Mouse (Mus musculus) adrenal gland, adult (tissue): ENCODE data around the gene Hectd1.
A peak's percentile ranks its signal among the peaks of the same experiment; 100 is the strongest.

ENCODE experiments used
- DNase-seq, 2 experiments: peaks; one replicate each; pipeline ENCODE4 v3.0.0; 2022 to 2023; ENCODE audit warnings: low spot score in 1 of 2; ENCODE audit not compliant: inconsistent age in 2 of 2

Hectd1 gene

DNA sequence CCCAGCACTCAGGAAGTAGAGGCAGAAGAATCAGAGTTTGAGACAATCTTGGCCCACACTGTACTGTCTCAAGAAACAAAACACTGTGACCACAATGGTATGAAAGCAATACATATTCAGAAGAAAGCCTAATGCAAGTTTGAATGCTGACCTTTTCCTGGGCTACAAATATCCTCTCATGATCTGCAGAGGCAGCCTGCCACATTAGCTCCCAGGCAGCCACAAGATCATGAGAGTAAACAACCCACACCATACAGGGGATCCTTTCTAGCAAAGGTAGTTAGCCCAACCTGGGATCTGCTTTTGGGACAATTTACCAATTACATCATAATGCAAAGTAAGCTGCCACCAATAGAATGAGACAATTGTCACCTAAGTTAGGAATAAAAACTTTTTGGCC, 18.8 kb downstream of the Hectd1 start:
- DNase-seq = no peak

DNA sequence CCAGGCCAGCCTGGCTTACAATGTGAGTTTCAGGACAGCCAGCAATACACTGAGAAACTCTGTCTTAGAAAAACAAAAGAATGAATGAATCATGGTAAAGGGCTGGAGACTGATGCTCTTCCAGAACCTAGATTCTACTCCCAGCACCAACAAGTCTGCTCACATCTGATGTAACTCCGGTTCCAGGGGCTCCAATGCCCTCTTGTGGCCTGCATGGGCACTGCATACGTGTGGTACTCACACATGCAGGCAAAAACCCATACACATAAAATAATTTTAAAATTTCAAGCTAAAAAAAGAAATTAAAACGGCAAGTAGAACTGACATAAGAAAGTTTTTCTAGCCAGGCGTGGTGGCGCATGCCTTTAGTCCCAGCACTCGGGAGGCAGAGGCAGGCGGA, 44.5 kb downstream of the Hectd1 start:
- peak in 1 of 2 experiments; percentile 42 for DNase-seq

DNA sequence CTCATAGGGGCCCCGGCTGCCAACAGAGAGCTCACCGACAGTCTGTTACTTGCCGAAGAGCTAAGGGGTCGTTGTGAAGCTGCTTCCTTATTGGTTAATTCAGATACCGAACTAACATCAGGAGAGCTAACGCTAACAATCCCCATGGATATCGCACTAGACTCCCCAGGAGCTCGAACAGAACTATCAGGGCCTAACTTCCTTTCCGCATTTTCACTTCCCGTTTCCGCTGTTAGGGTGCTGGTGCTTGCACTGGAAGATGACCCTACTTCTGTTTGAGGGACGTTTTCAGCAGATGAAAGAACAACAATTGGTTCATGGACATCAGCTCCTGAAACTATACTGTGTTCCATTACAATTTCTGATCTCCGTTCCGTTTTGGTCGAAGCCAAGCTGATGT, 60.6 kb downstream of the Hectd1 start:
- DNase-seq = no peak

DNA sequence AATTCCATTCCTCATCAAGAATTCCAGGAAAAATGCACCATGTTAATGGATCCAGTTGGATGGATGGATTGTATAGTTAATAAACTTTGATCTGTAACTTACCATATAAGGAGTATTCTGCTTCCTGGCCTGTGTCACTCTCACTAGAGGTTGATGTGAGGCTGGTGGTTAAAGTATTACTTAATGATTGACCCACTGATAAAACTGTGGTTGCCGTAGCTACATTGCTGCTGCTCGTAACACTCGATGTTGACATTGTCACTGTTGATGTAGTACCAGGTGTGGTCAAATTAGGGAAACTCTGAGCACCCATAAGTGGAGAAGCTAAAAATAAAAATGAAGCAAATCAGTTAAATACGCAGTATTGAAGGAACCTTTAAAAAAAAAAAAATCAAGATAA, 61.9 kb downstream of the Hectd1 start:
- no peak for DNase-seq

DNA sequence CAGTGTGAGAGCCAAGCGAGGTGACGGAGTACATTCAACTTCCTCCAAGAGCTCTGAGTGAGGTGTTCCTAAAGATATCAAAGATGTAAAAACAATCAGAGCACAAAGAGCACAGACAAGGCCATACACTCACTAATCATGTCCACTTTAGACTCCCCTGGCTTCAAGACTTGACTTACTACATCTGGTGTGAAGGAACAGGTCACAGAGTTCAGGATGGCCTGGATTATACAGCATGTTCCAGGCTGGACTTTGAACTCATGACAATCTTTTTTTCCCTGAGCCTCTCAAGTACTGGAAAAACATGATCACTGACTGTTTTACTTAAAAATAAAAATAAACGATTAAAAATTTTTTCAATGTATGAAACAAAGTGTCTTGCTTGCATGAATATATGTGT, 70.0 kb downstream of the Hectd1 start:
- no peak for DNase-seq

DNA sequence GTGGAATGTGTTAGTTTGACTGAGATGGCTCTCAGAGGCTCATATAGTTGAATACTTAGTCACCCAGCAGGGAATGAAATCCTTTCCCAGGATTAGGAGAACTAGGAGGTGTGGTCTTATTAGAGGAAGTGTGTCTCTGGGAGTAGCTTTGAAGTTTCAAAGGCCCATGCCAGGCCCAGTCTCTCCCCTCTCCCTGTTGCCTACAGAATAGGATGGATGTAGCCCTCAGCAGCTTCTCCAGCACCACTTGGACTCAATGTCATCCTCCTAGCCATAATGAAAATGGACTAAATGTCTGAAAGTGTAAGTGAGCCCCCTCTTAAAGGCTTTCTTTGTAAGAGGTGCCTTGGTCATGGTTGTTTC, 72.8 kb downstream of the Hectd1 start:
- DNase-seq = no peak

DNA sequence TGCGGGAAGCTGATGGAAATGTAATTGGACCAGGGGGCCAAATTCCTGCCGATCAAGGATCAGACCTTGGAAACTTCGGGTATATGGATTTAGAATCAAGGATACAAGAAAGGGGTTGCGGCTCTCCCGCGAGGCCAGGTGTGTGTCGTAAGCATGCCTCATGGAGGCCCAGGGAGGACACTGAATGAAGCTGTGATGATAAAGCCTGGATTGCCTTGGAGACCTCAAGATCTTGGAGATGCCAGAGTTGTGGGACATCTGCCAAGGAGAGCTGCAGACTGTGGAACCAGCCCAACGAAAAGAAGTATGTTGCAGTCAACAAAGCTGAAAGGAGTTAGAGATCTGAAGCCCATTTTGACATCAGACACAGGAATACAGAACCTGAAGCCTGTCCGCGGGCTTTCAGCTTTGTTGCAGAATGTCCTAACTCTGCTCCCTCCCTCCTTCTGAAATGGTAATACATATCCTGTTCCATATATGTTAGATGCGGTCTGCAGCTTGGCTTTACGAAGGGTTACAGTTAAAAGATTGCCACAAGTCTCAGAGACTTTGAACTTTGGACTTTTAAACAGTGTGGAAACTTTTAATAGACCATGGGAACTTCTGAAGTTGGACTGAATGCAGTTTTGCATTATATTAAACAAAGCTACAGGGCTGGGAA, 73.3 kb downstream of the Hectd1 start:
- no peak for DNase-seq

DNA sequence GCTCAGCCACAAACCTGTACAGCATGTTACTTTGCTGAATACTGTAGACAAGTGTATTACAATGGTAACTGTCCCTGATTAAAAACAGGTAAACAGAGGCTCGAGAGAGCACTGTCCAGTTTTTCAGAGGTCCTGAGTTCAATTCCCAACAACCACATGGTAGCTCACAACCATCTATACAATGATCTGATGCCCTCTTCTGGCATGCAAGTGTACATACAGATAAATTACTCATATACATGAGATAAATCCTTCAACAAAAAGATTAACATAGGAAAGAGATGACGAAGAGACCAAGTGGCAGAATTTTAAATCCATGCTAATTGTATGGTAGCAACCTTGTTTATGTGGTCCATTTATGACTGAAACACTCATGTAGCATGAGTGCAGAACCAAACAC, 82.0 kb downstream of the Hectd1 start:
- no peak for DNase-seq

DNA sequence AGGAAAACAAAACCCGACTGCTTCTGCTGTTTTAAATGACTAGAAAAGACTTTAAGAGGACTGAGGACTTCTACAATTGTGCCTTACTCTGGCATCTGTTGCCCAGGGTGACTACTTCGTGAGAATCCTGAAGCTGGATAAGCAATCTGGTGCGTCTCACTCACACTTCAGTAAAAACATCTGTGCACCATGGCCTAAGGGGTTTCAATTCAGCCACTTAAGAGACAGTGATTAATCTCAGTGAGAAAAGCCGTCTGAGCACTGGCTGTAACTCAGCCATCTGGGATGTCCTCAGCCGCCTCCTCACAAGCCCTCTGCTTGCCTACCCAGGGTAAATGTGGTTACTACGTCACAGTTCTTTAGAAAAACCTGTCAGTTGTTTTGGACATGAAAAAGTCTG, 84.4 kb downstream of the Hectd1 start:
- no peak for DNase-seq

DNA sequence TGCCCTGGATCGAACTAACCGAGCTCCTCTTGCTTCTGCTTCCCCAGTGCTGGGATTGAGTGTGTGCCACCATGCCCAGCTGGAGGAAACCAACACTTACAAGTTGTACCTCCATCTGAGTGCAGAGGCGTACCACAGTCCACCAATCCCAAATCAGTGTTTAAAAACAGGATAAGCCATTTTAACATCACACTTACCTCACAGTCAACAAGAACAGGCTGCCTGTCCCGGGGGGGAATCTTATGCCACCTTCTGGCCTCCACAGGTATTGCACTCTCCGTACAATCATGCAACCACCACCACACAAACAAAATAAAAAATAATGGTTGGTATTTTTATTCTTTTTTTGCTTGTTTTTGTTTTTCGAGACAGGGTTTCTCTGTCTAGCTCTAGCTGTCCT, 87.6 kb downstream of the Hectd1 start:
- peak; percentile 38 to 69 for DNase-seq

DNA sequence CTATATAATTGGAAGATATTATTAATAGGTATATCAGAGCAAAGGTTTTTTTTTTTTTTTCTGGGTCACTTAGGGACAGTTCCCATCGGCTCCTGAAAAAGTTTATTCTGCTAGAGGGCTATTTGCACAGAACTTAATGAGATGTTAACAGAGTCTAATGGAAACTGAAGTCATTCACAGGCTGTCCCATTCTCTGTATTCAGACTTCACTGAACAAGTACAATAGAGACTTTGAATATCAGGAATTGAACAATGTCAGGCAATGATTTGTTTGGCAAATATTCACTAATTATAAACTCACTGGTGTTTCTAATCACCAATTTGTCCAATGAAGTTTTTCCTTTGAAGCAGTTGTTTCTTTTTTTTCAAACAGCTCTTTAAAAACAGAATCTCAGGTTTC, 92.5 kb downstream of the Hectd1 start:
- no peak for DNase-seq

DNA sequence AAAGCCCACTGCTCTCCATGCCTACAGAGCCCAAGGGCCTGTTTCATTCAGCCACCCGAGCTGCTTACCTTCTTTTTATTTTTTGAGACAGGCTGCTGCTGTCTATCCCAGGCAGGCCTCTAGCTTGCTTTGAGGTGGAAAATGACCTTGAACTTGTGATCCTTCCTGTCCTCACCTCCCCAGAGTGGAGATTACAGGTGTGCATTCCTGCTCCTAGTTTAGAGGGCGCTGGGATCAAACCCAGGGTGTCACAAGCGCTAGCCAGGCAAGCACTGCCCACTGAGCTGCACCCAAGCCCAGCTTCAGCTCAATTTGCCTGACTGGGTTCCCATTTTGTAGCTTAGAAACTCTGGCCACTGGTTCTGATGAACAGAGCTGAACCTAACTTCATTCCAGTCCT, 93.0 kb downstream of the Hectd1 start:
- DNase-seq = no peak

DNA sequence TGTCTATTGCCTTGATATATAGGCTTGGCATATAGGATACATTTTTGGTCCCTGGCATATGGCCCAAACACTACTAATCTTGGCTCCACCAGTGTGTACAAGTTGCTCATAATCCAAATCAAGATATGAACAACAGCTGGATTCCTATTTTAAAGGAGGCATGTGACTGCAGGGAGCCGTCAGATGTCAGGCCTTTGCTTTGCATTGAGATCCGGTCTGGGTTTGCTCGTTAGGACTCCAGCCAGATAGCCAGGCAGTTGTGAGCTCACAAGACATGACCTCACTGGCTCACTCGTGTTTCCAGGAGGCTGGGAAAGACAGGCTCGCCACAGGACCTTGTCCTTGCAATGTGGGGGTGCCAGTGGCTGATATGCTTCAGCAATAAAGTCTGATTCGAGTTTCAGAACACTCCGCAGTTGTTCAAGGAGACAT, 93.5 kb downstream of the Hectd1 start:
- peak; percentile 39 to 77 for DNase-seq

DNA sequence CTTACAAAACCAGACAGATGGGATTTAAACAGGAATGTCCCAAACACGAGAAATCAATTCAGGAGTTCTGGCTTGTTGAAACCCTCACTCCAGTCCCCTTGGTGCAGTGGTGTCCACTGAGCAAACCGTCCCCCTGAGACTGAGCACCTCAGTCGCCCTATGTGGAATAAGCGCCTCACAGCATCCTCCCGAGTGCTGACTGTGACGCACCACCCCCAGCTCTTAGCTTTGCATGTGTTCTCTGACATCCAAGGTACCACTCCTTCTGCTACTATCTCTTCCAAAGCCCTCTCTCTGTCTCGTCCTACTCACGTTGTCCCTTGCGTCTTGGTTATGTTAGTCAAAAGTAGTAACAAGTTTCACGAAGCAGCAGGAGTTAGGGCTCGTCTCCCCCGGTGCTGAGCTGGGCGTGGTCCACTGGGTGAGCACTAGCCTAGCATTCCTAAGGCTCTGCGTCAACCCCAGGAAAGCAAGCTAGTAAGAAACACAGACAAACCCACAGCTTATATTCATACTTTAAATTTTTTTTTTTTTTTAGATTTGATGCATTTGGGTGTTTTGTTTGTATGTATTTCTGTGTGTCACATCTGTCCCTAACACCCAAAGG, 94.6 kb downstream of the Hectd1 start:
- DNase-seq = no peak

DNA sequence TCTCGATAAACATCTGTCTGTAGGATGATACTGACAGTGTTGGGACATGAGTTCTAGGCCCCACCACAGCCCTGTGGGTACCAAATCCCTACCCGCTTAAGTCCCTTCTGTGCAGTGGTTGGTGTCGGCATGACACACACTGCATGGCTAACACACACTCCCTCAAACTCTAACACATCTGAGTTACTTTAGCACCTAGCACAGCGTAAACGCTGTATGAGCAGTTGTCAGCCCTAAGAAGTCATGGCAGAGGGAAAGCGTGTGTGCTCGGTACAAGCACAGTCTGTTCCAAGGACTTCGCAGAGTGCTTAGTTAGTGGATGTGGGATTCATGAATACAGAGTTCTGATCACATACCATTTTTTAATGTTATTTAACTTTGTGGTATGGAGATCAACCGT, 99.5 kb downstream of the Hectd1 start:
- DNase-seq = no peak

DNA sequence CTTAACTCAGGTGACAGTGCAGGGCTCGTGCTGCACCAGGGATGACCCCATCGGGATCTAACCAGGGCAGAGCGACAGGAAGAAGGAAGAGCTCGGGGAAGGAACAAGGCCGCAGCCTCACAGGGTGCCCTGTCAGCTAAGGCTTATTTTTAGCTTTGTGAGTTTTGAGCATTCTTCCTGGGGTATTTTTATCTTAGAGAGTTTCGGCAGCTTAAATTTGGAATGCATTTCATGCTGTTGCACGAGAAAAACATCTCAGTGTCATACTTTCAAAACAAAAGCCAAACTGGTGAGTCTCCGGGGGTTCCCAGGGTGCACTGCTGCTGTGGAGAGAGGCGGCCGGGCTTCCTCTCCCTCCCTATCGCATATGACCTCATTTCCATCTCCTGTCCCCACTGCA, 100.3 kb downstream of the Hectd1 start:
- DNase-seq = peak; percentile 46 to 79

DNA sequence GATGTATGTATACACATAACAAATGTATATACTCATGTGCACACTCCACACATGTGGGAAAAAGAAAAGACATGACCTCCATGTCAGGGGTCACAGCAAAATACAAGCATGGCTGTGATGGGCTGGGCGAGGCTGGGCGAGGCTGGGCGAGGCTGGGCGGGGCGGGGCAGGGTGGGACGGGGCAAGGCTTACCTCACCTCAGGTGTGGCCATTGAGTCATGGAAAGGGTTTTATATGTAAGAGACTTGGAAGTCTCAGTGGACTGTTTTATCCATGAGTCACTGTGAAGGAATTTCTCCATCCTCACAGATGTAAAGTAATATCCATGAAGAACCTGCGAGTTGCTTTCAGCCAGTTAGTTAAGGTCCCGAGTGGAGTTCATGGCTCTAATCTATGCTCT, 107.5 kb downstream of the Hectd1 start:
- no peak for DNase-seq

DNA sequence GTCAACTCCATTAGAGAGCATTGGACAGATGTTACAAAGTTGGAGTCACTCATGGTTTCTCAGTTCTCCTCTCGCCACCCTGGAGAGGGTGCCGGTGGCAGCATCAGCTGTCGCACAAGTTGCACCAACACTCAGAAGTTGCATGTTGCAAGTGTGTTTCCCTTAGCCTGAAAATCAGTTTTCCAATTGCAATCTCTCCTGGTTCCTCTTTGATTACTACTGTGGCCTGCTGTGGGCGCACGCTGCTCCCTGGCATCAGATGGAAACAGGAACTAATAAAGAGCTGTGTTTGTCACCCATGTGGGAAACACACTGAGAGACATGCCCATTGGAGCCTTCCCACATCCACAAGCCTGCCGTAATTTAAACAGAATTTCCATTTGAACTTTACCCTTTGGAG, 110.7 kb downstream of the Hectd1 start:
- no peak for DNase-seq

DNA sequence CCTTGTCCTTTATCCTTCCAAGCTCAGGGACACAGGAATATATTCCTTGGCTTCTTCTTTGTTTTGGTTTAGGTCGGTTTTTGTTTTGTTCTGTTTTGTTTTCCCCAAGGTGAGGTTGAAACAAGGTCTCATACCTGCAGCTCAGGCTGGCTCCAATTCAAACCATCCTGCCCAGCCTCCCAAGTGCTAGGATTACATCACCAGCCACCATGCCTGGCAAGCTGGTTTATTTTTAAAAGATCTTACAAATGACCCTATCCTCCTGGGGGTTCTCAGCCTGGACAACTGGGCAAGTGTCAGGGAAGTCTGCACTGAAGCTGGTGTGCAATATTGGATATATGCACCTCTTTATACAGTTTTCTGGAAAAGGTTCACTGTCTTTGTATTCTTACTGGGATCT, 116.7 kb downstream of the Hectd1 start:
- no peak for DNase-seq

DNA sequence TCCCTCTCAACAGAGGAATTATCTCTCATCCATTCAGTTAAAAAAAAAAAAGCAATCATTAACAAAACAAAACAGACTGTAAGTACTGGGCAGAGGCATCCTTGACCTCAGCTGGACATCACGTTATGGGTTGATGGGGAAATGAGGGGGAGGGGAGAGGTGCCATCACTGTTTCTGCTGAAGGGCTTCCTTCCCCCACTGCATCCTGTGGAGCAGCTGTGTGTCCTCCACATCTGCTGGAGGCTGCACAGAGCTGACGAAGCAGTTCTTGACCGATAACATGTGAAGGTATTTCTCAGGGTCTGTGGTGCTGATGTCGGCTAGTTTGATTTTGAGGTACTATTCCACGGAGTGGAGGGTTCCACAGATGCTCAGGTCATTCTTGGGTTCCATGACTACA, 119.2 kb downstream of the Hectd1 start:
- no peak for DNase-seq

DNA sequence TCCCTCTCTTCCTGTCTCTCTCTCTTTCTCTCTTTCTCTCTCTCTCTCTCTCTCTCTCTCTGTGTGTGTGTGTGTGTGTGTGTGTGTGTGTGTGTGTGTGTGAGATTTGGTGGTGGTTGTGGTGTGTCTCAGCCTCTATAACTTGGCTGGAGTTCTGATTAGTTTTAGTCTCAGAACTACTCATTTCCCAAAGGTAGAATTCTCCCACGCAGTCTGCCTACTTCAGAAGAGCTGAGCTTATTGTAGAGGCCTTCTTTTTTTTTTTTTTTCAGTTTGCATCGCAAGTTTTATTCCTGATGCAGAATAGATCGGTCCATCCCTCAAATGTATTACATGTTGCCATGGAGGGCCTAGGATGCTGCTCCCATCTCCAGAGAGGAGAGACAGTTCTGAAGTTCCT, 119.6 kb downstream of the Hectd1 start:
- DNase-seq = no peak

DNA sequence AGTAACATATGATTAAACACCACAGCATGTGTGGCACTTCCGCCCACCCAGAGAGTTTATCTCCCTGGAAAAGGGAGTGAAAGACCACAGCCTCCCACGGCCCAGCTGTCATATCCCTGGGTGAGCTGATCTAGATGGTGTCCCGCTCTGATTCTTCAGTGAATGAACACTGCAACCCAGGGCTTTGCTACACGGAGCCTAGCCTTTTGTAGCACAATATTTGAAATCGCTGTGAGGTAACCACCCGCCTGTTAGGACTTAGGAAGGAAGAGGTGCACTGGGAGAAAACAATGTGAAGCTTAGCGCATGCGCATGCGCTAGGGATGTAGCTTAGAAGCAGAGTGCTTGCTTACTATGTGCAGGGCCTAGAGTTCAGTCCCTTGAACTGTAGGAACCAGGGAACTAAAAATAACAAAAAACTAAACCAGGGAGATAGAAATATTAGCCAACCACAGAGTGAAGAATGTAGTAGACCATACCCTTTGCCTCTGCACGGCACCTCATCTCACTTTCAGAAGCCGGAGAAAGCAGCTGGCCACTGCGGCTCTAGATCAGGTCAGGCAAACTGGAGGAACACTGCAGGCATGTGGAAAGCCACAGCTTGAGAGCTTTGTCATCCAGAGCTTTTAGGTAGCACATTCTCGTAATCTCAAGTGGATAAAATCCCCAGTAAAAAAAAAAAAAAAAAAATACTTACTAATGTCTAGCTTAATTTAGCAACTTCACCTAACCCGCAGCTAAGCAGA, 120.2 kb downstream of the Hectd1 start:
- peak in 1 of 2 experiments; percentile 41 for DNase-seq
